Mouse (Mus musculus) CH12.LX (cell line): Measurements from ENCODE around the gene Sparcl1. TPM values are rescaled to one million over a fixed set of nuclear protein-coding genes. Genes with fewer than 3 reads are reported as not detected.

Experiments
- DNase-seq: peaks from one replicate; pipeline ENCODE4 v3.0.0-alpha.2; 2013; ENCODE audit errors: extremely low read depth
- H3K27ac ChIP-seq: 2 replicates; pipeline ENCODE4 v1.5.1; 2012; ENCODE audit warnings: low read depth, mild to moderate bottlenecking, control low read depth, moderate library complexity; ENCODE audit not compliant: insufficient read depth
- H3K27me3 ChIP-seq: replicated peaks from 2 replicates; pipeline ENCODE3; 2012; ENCODE audit warnings: inconsistent platforms
- H3K36me3 ChIP-seq, 2 experiments: replicated peaks in 1 of 2; 2 replicates each; pipeline versions ENCODE3 to v1.6.1; 2012; ENCODE audit warnings: inconsistent platforms in 1 of 2, low read length in 1 of 2, mild to moderate bottlenecking in 1 of 2, mixed read lengths in 1 of 2, moderate library complexity in 1 of 2; ENCODE audit not compliant: control insufficient read depth in 1 of 2, insufficient read depth in 1 of 2
- H3K4me1 ChIP-seq, 2 experiments: 2 replicates each; pipeline ENCODE4 v1.6.1; 2012; ENCODE audit warnings: inconsistent platforms in 1 of 2, moderate library complexity in 1 of 2; ENCODE audit not compliant: insufficient read depth in 2 of 2, control insufficient read depth in 1 of 2
- H3K4me2 ChIP-seq: 2 replicates; pipeline ENCODE4 v1.6.1; 2012; ENCODE audit warnings: low read depth, mild to moderate bottlenecking, control low read depth; ENCODE audit not compliant: poor library complexity, insufficient read depth, severe bottlenecking
- H3K4me3 ChIP-seq, 3 experiments: fragments of 150-350 bp in 1 of 3; sonication (generic) in 1 of 3; replicated peaks in 1 of 3; 2 replicates each; pipeline versions ENCODE3 to v1.5.1; 2011 to 2012; ENCODE audit warnings: low read depth in 2 of 3, low read length in 2 of 3, mild to moderate bottlenecking in 2 of 3, moderate library complexity in 2 of 3, control low read depth in 1 of 3, improper control_type of control experiment in 1 of 3, inconsistent platforms in 1 of 3, mixed read lengths in 1 of 3; ENCODE audit not compliant: poor library complexity in 1 of 3
- H3K79me2 ChIP-seq: replicated peaks from 2 replicates; pipeline ENCODE4 v1.6.1; 2012; ENCODE audit warnings: mild to moderate bottlenecking, moderate library complexity; ENCODE audit not compliant: control insufficient read depth, poor library complexity, insufficient read depth, severe bottlenecking; ENCODE audit errors: extremely low read depth
- H3K9ac ChIP-seq: 2 replicates; pipeline ENCODE4 v1.6.1; 2012; ENCODE audit warnings: low read depth, mild to moderate bottlenecking, control low read depth, moderate library complexity; ENCODE audit not compliant: insufficient read depth
- H3K9me3 ChIP-seq: replicated peaks from 2 replicates; pipeline ENCODE3; 2012; ENCODE audit warnings: low read length, inconsistent platforms, mixed read lengths
- CHD2 ChIP-seq: IDR thresholded peaks from 2 replicates; pipeline ENCODE4 v1.6.1; 2011; ENCODE audit warnings: low read length, improper control_type of control experiment
- CTCF ChIP-seq, 2 experiments: IDR thresholded peaks in 1 of 2; conservative IDR thresholded peaks in 1 of 2; 2 replicates each; pipeline ENCODE4 v1.5.1; 2011 to 2012; ENCODE audit warnings: low read depth in 2 of 2, low read length in 2 of 2, improper control_type of control experiment in 1 of 2, inconsistent platforms in 1 of 2, mild to moderate bottlenecking in 1 of 2, moderate library complexity in 1 of 2
- ELF1 ChIP-seq: IDR thresholded peaks from 2 replicates; pipeline ENCODE4 v1.6.1; 2014; ENCODE audit warnings: low read depth, mild to moderate bottlenecking, inconsistent platforms, low read length, improper control_type of control experiment
- GABPA ChIP-seq: IDR thresholded peaks from 2 replicates; pipeline ENCODE4 v1.6.1; 2012; ENCODE audit warnings: low read depth, low read length, improper control_type of control experiment, inconsistent platforms; ENCODE audit not compliant: insufficient replicate concordance
- HCFC1 ChIP-seq: IDR thresholded peaks from 2 replicates; pipeline ENCODE4 v1.6.1; 2012; ENCODE audit warnings: low read depth, mild to moderate bottlenecking, inconsistent platforms, low read length, improper control_type of control experiment
- IRF4 ChIP-seq: IDR thresholded peaks from 2 replicates; pipeline ENCODE4 v1.6.1; 2014; ENCODE audit warnings: low read depth, mild to moderate bottlenecking, inconsistent platforms, low read length, improper control_type of control experiment
- JUND ChIP-seq: conservative IDR thresholded peaks from 2 replicates; pipeline ENCODE4 v1.6.1; 2011; ENCODE audit warnings: low read depth, low read length, improper control_type of control experiment
- MAFK ChIP-seq: IDR thresholded peaks from 2 replicates; pipeline ENCODE4 v1.6.1; 2011; ENCODE audit warnings: low read length, improper control_type of control experiment; ENCODE audit not compliant: insufficient replicate concordance
- MAX ChIP-seq: IDR thresholded peaks from 2 replicates; pipeline ENCODE4 v1.6.1; 2011; ENCODE audit warnings: low read length, improper control_type of control experiment
- MAZ ChIP-seq: IDR thresholded peaks from 2 replicates; pipeline ENCODE4 v1.6.1; 2012; ENCODE audit warnings: low read depth, mild to moderate bottlenecking, inconsistent platforms, low read length, improper control_type of control experiment, moderate library complexity
- MYC ChIP-seq: IDR thresholded peaks from 2 replicates; pipeline ENCODE4 v1.6.1; 2011; ENCODE audit warnings: low read depth, mild to moderate bottlenecking, improper control_type of control experiment, low read length
- NRF1 ChIP-seq: IDR thresholded peaks from 2 replicates; pipeline ENCODE4 v1.6.1; 2014; ENCODE audit warnings: low read depth, mild to moderate bottlenecking, inconsistent platforms, low read length, improper control_type of control experiment, moderate library complexity
- PAX5 ChIP-seq: IDR thresholded peaks from 2 replicates; pipeline ENCODE4 v1.6.1; 2012; ENCODE audit warnings: low read length, inconsistent platforms, mixed read lengths
- POLR2A ChIP-seq: IDR thresholded peaks from 2 replicates; pipeline ENCODE4 v1.6.1; 2011; ENCODE audit warnings: low read depth, mild to moderate bottlenecking, improper control_type of control experiment, low read length
- RAD21 ChIP-seq: IDR thresholded peaks from 2 replicates; pipeline ENCODE4 v1.6.1; 2011; ENCODE audit warnings: low read depth, mild to moderate bottlenecking, low read length, improper control_type of control experiment, moderate library complexity
- USF1 ChIP-seq: IDR thresholded peaks from 2 replicates; pipeline ENCODE4 v1.6.1; 2014; ENCODE audit warnings: low read depth, mild to moderate bottlenecking, inconsistent platforms, low read length, improper control_type of control experiment
- ZC3H11A ChIP-seq: IDR thresholded peaks from 2 replicates; pipeline ENCODE4 v1.6.1; 2012; ENCODE audit warnings: low read depth, mild to moderate bottlenecking, inconsistent platforms, low read length, improper control_type of control experiment
- ZMIZ1 ChIP-seq: IDR thresholded peaks from 2 replicates; pipeline ENCODE4 v1.6.1; 2012; ENCODE audit warnings: low read depth, mild to moderate bottlenecking, inconsistent platforms, low read length, improper control_type of control experiment
- ZNF384 ChIP-seq: IDR thresholded peaks from 2 replicates; pipeline ENCODE4 v1.6.1; 2012; ENCODE audit warnings: low read depth, low read length, improper control_type of control experiment, inconsistent platforms
- dilution Hi-C: fragments of 300-500 bp; cut with MboI; formaldehyde crosslinking; loops from 2 replicates; pipeline ENCODE4 v1.14.3; 2020; ENCODE audit warnings: low sequenced_read_pairs; ENCODE audit not compliant: extremely low pct_unique_long_range_greater_than_20kb, extremely low pct_ligation_motif_present
- in situ Hi-C: fragments of 300-500 bp; cut with MboI; formaldehyde crosslinking; loops from 3 replicates; pipeline ENCODE4 v1.14.3; 2019; ENCODE audit warnings: low sequenced_read_pairs, low pct_ligation_motif_present, low pct_unique_long_range_greater_than_20kb, mixed read lengths
- polyA plus RNA-seq: library from polyadenylated mRNA; unstranded; fragments of >175 nt; gene quantifications from 2 replicates; pipeline ENCODE4 v1.2.1, GENCODE M21; 2012; ENCODE audit warnings: low read depth; ENCODE audit not compliant: insufficient read length
- total RNA-seq, 2 experiments: library from RNA; depleted of rRNA; stranded (reverse); fragments of 300-350 nt in 1 of 2; fragments of >200 nt in 1 of 2; gene quantifications; 2 replicates each; pipeline ENCODE4 v1.2.3; 2012 to 2014

Sparcl1 gene
- total and polyA plus RNA-seq, 3 experiments = not detected

GRCm38 (mm10) chr5:104096078-104096938, 17.2 kb downstream of the Sparcl1 start:
- H3K4me1 ChIP-seq = peaks cover 0 to 9% of the 10 kb centered on the region in 2 experiments; a peak in 2 of 4 replicates
- in situ Hi-C loops (no loop called here), dilution Hi-C loops (no loop called here)
- no peak for DNase-seq
- no peaks in the 10 kb centered on the region for H3K9me3 ChIP-seq
- no peaks in the 10 kb centered on the region for H3K79me2 ChIP-seq
- no peak overlapping the region for H3K27ac ChIP-seq
- H3K9ac ChIP-seq = no peak overlapping the region
- H3K4me2 ChIP-seq = 0 out of 2 replicates have a peak overlapping the region, but pooled peaks have one; percentile 27
- TF ChIP-seq MAZ = no peak
- TF ChIP-seq MAFK = 0 out of 2 replicates have a peak, but pooled peaks have one; percentile 12
- TF ChIP-seq HCFC1 = no peak
- no peak overlapping the region for H3K4me3 ChIP-seq
- H3K27me3 ChIP-seq = no peaks in the 10 kb centered on the region
- H3K36me3 ChIP-seq = no peaks in the 10 kb centered on the region

GRCm38 (mm10) chr5:104095416-104096077, 18.0 kb downstream of the Sparcl1 start:
- Histone ChIP-seq H3K4me2 (no peak overlapping the region), H3K4me3 (no peak overlapping the region), H3K27ac (no peak overlapping the region), H3K9ac (no peak overlapping the region), H3K27me3 (no peaks in the 10 kb centered on the region), H3K4me1 (peaks cover 0 to 8% of the 10 kb centered on the region in 2 experiments; a peak in 2 of 4 replicates), H3K36me3 (no peaks in the 10 kb centered on the region), H3K9me3 (no peaks in the 10 kb centered on the region), H3K79me2 (no peaks in the 10 kb centered on the region)
- TF ChIP-seq IRF4 = no peak
- TF ChIP-seq POLR2A = no peak
- TF ChIP-seq RAD21 = no peak
- TF ChIP-seq GABPA = no peak
- TF ChIP-seq NRF1 = no peak
- TF ChIP-seq CTCF (conservative IDR thresholded peaks at IDR 0.05 in 1 of 2, IDR thresholded peaks at IDR 0.05 in 1 of 2; ENCODE audit: low read depth in 2 of 2, low read length in 2 of 2) = no peak
- in situ Hi-C loops = no loop called here
- dilution Hi-C loops = no loop called here
- no peak for DNase-seq

GRCm38 (mm10) chr5:104089751-104090150, 23.8 kb downstream of the Sparcl1 start:
- Histone ChIP-seq H3K27ac (no peak overlapping the region), H3K4me3 (no peak overlapping the region), H3K79me2 (no peaks in the 10 kb centered on the region), H3K4me1 (no peaks in the 10 kb centered on the region), H3K36me3 (no peaks in the 10 kb centered on the region), H3K27me3 (no peaks in the 10 kb centered on the region), H3K9ac (no peak overlapping the region), H3K9me3 (peaks cover 4% of the 10 kb centered on the region), H3K4me2 (no peak overlapping the region)
- in situ Hi-C loops = no loop called here
- DNase-seq = no peak
- TF ChIP-seq MYC (no peak), RAD21 (no peak), ZNF384 (no peak), PAX5 (no peak), JUND (no peak), ZMIZ1 (no peak), IRF4 (no peak), CHD2 (no peak), MAZ (no peak), POLR2A (no peak), MAX (no peak), ELF1 (no peak), USF1 (no peak), ZC3H11A (no peak)
- dilution Hi-C loops = no loop called here
